ENCODE assay signal across 10 mouse cellular contexts in genomic region chr1:171077955-171078354, GRCm38 (mm10). TPM values are rescaled to one million over a fixed set of nuclear protein-coding genes. Genes with fewer than 3 reads are reported as not detected.
A peak's percentile ranks its signal among the peaks of the same experiment; 100 is the strongest.
DNase-seq lines count a peak whose midpoint lies in the region; ATAC-seq lines count a peak whose summit lies in the region.
"Not testable (repeated sequence)": the region's sequence is repeated elsewhere in the genome, so short reads cannot be mapped to it uniquely, and the experiment has no call there.
"Had no signal": no experiment of that assay in that cellular context is flagged by ENCODE, and none has a peak within 500 bp of the region (broad histone marks: within the 10 kb centered on the region; RNA-seq: fewer than 3 reads in every experiment).

No protein-coding gene starts in this region.

- peaks cover 51% of the 10 kb centered on the region for H3K27me3 ChIP-seq in embryonic facial prominence, embryonic 10.5 days (replicated peaks; ENCODE audit: low read depth, poor library complexity, severe bottlenecking)
- peaks cover 41% of the 10 kb centered on the region for H3K27me3 ChIP-seq in limb, embryonic 13.5 days

- not testable (repeated sequence) for H3K9ac ChIP-seq in limb, embryonic 13.5 days

- H3K4me2 ChIP-seq in limb, embryonic 13.5 days (replicated peaks): peak overlapping the region; percentile 47

- not testable (repeated sequence) for H3K4me1 ChIP-seq in embryonic facial prominence, embryonic 10.5 days; limb, embryonic 13.5 days

- H3K4me3 ChIP-seq in embryonic facial prominence, embryonic 10.5 days: peak overlapping the region; percentile 41; the same call in 1 of the 2 replicates
- peak overlapping the region; percentile 25 for H3K4me3 ChIP-seq in limb, embryonic 13.5 days

- H3K36me3 ChIP-seq in embryonic facial prominence, embryonic 10.5 days (replicated peaks); limb, embryonic 13.5 days: not testable (repeated sequence)

- not testable (repeated sequence) for H3K9me3 ChIP-seq in embryonic facial prominence, embryonic 10.5 days; limb, embryonic 13.5 days

- DNase-seq in B cell, adult 2 months: peak; percentile 58 to 63
- not testable (repeated sequence) for DNase-seq in embryonic facial prominence, embryonic 10.5 days (ENCODE audit: low spot score)
- DNase-seq in gastrocnemius, postnatal 10 days: peak; percentile 11
- peak; percentile 35 to 40 for DNase-seq in heart, postnatal 14 days
- peak; percentile 52 for DNase-seq in kidney, adult 18-20 months
- DNase-seq in ovary, postnatal 36 days (ENCODE audit: low spot score): peak; percentile 57

- WGBS in embryonic facial prominence, embryonic 10.5 days: 5% methylated on average over 19 of the region's 27 CpGs
- 3% methylated on average over 20 of the region's 27 CpGs for WGBS in limb, embryonic 13.5 days

- ATAC-seq in limb, embryonic 13.5 days (ENCODE audit: low FRiP score, low read depth): peak; percentile 18
- ATAC-seq in megakaryocyte-erythroid progenitor cell, adult 5-6 weeks (replicated peaks; ENCODE audit: low FRiP score, low TSS enrichment, poor library complexity, severe bottlenecking): peak; percentile 17

- intact Hi-C loops in heart, postnatal 14 days (cut with DNase I): not testable (repeated sequence)

- H3K27ac ChIP-seq in embryonic facial prominence, embryonic 10.5 days (replicated peaks); limb, embryonic 13.5 days: not testable (repeated sequence)

RNA-seq across cellular contexts. Expression of gene Fcgr3, which starts 13.2 kb away (rescaled TPM):
- 3.8 and 5.5 TPM in 2 replicates for polyA plus RNA-seq in embryonic facial prominence, embryonic 10.5 days (2016; fragmentation: Nextera tagmentation; extraction: Ambion mirVana)
- 1 to 10 TPM; 9.3 to 9.4 TPM for total RNA-seq in gastrocnemius, postnatal 10 days (2021)
- 10 to 100 TPM; 11.8 to 11.9 TPM for total RNA-seq in heart, postnatal 14 days (2021)
- polyA plus RNA-seq in limb, embryonic 13.5 days (2015; fragmentation: Nextera tagmentation; extraction: Ambion mirVana): 8.7 and 9.2 TPM in 2 replicates
- 1.4 and 6.3 TPM in 2 replicates for total RNA-seq in megakaryocyte-erythroid progenitor cell, adult 5-6 weeks (2014; fragmentation: Nextera tagmentation)
- total RNA-seq in megakaryocyte-erythroid progenitor cell, adult 5-6 weeks (2017): 1.9 and 2.2 TPM in 2 replicates

RNA-seq across cellular contexts. Expression of gene Cfap126, which starts 35.8 kb away (rescaled TPM):
- polyA plus RNA-seq in embryonic facial prominence, embryonic 10.5 days (2016; fragmentation: Nextera tagmentation; extraction: Ambion mirVana): 1.1 and 2.0 TPM in 2 replicates
- 1 to 10 TPM; 1.2 to 1.8 TPM for total RNA-seq in gastrocnemius, postnatal 10 days (2021)
- 1 to 10 TPM in 1 of 2 experiments, under 1 TPM in 1; 1.00 to 2.1 TPM for total RNA-seq in heart, postnatal 14 days (2021)
- 0.86 and 1.5 TPM in 2 replicates for polyA plus RNA-seq in limb, embryonic 13.5 days (2015; fragmentation: Nextera tagmentation; extraction: Ambion mirVana)
- 12.6 and 18.9 TPM in 2 replicates for total RNA-seq in megakaryocyte-erythroid progenitor cell, adult 5-6 weeks (2014; fragmentation: Nextera tagmentation)
- total RNA-seq in megakaryocyte-erythroid progenitor cell, adult 5-6 weeks (2017): 4.3 and 11.8 TPM in 2 replicates

RNA-seq across cellular contexts. Expression of gene Fcgr4, which starts 59.2 kb away (rescaled TPM):
- 0.31 TPM in 1 of 2 replicates, not detected in the other for polyA plus RNA-seq in embryonic facial prominence, embryonic 10.5 days (2016; fragmentation: Nextera tagmentation; extraction: Ambion mirVana)
- under 1 TPM; 0.19 to 0.41 TPM for total RNA-seq in gastrocnemius, postnatal 10 days (2021)
- under 1 TPM; 0.22 to 0.29 TPM for total RNA-seq in heart, postnatal 14 days (2021)
- 0.34 and 0.64 TPM in 2 replicates for polyA plus RNA-seq in limb, embryonic 13.5 days (2015; fragmentation: Nextera tagmentation; extraction: Ambion mirVana)
- total RNA-seq in megakaryocyte-erythroid progenitor cell, adult 5-6 weeks (2014; fragmentation: Nextera tagmentation): 0.40 TPM in 1 of 2 replicates, not detected in the other
- total RNA-seq in megakaryocyte-erythroid progenitor cell, adult 5-6 weeks (2017): not detected in 2 replicates
- total RNA-seq: left cerebral cortex, postnatal 25 days had no signal
- polyA plus RNA-seq: inflammation-experienced regulatory T-cells, adult 6 months had no signal
